Mouse (Mus musculus) ES-E14 (cell line): ENCODE measurements around the gene Eef2kmt. TPM values are rescaled to one million over a fixed set of nuclear protein-coding genes. Genes with fewer than 3 reads are reported as not detected.
A peak's percentile ranks its signal among the peaks of the same experiment; 100 is the strongest.

Source experiments
- DNase-seq: peaks from one replicate; pipeline ENCODE4 v3.0.0-alpha.2; 2013; ENCODE audit warnings: low read depth, low spot score
- H3K27ac ChIP-seq: 2 replicates; pipeline ENCODE4 v1.5.1; 2012; ENCODE audit warnings: low read depth, mild to moderate bottlenecking, low read length, moderate library complexity, mixed read lengths; ENCODE audit not compliant: poor library complexity, insufficient read depth, severe bottlenecking
- H3K36me3 ChIP-seq: 2 replicates; pipeline ENCODE4 v1.6.1; 2012; ENCODE audit warnings: mild to moderate bottlenecking, low read length, moderate library complexity, mixed read lengths; ENCODE audit not compliant: control insufficient read depth, poor library complexity, insufficient read depth, severe bottlenecking
- H3K4me1 ChIP-seq, 2 experiments: fragments of 150-350 bp in 1 of 2; sonication (generic) in 1 of 2; 2 replicates each; pipeline ENCODE4 v1.6.1; 2012; ENCODE audit warnings: low read length in 2 of 2, mild to moderate bottlenecking in 1 of 2, mixed read lengths in 1 of 2; ENCODE audit not compliant: control insufficient read depth in 2 of 2, insufficient read depth in 2 of 2, poor library complexity in 1 of 2
- H3K4me3 ChIP-seq, 2 experiments: fragments of 150-350 bp in 1 of 2; sonication (generic) in 1 of 2; 2 replicates each; pipeline ENCODE4 v1.5.1; 2012; ENCODE audit warnings: low read length in 2 of 2, low read depth in 1 of 2, mild to moderate bottlenecking in 1 of 2, mixed read lengths in 1 of 2; ENCODE audit not compliant: insufficient read depth in 1 of 2, poor library complexity in 1 of 2, severe bottlenecking in 1 of 2
- H3K9ac ChIP-seq: 2 replicates; pipeline ENCODE4 v1.6.1; 2012; ENCODE audit warnings: low read depth, mild to moderate bottlenecking, low read length, mixed read lengths; ENCODE audit not compliant: poor library complexity, insufficient read depth, severe bottlenecking
- H3K9me3 ChIP-seq: fragments of 150-350 bp; sonication (generic); 2 replicates; pipeline ENCODE4 v1.6.1; 2012; ENCODE audit warnings: low read depth, mild to moderate bottlenecking, low read length; ENCODE audit not compliant: control insufficient read depth, insufficient read depth
- CHD2 ChIP-seq: IDR thresholded peaks from 2 replicates; pipeline ENCODE4 v1.6.1; 2014; ENCODE audit warnings: mild to moderate bottlenecking, low read depth, low read length, inconsistent platforms
- HCFC1 ChIP-seq: IDR thresholded peaks from 2 replicates; pipeline ENCODE4 v1.6.1; 2012; ENCODE audit warnings: low read length, inconsistent platforms, borderline replicate concordance; ENCODE audit not compliant: insufficient read depth
- MAFK ChIP-seq: IDR thresholded peaks from 2 replicates; pipeline ENCODE4 v1.6.1; 2014; ENCODE audit warnings: mild to moderate bottlenecking, low read depth, low read length, inconsistent platforms; ENCODE audit not compliant: insufficient read depth
- ZC3H11A ChIP-seq: IDR thresholded peaks from 2 replicates; pipeline ENCODE4 v1.6.1; 2012; ENCODE audit warnings: low read depth, mild to moderate bottlenecking, inconsistent platforms, low read length, borderline replicate concordance
- ZNF384 ChIP-seq: IDR thresholded peaks from 2 replicates; pipeline ENCODE4 v1.6.1; 2012; ENCODE audit warnings: low read depth, low read length, inconsistent platforms
- in situ Hi-C, 2 experiments: fragments of 600-800 bp; cut with MboI; formaldehyde crosslinking; loops; one replicate each; pipeline ENCODE4 v1.15.1; 2025; ENCODE audit warnings: low sequenced_read_pairs in 2 of 2, inconsistent platforms in 1 of 2; ENCODE audit not compliant: unreplicated experiment in 2 of 2
- total RNA-seq: library from RNA; depleted of rRNA; stranded (reverse); fragments of 300-350 nt; gene quantifications from 2 replicates; pipeline ENCODE4 v1.2.3, GENCODE M21; 2012; rRNA removed

Gene Eef2kmt
- total RNA-seq = 23.0 and 34.5 TPM in 2 replicates

DNA sequence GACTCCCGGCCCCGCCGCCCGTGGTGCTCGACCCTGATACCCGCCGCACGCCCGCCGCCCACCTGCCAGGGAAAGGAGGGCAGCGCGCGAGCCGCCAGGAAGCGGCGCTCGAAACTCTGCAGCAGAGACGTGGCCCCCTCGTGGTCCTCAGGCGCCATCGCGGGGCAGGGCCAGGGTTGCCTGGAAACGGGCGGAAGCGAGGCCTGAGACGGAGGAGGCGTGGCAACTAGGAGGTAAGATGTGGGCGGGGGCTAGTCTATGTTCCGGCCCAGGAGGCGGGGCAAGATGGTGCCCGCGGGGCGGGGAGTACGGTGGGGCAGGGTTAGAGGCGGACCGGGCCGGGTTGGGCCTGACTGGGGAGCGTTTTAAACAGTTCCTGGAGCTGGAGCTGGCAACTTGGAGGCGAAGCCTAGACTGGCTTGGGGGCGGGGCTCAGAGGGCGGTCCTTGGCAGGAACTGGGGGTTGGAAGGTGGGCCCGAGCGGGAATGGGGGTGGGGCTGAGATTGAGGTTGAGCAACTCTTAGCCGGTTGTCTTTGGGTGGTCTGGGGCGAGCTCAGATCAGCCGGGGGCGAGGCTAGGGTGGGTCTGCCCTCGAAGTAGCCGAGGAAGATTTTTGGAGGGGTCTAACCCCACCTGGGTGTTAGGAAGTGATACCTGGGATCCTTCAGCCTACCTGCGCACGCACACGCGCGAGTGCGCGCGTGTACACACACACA is at the start of gene Eef2kmt:
TSS of gene Eef2kmt (minus strand) at position 205 of the 718 bp plus-strand sequence.
- Histone ChIP-seq H3K4me1 (peaks cover 5 to 9% of the 10 kb centered on the region in 2 experiments; a peak in 3 of 4 replicates), H3K4me3 (peak within 1 kb of the TSS; percentile 71 to 82), H3K27ac (peak within 1 kb of the TSS; percentile 51), H3K36me3 (peaks cover 10% of the 10 kb centered on the region; the same call in 1 of the 2 replicates), H3K9ac (peak within 1 kb of the TSS; percentile 92), H3K9me3 (no peaks in the 10 kb centered on the region)
- peak; percentile 98 for DNase-seq
- TF ChIP-seq CHD2 = no peak
- in situ Hi-C loops = no loop called here

- H3K9me3 ChIP-seq = no peaks in the 10 kb centered on the region
- no peaks in the 10 kb centered on the region for H3K4me1 ChIP-seq
- no peak overlapping the region for H3K4me3 ChIP-seq
- in situ Hi-C loops = no loop called here
- no peak overlapping the region for H3K27ac ChIP-seq
- H3K36me3 ChIP-seq = no peaks in the 10 kb centered on the region
- H3K9ac ChIP-seq = no peak overlapping the region
- DNase-seq = no peak
- no peak for TF ChIP-seq ZC3H11A
- no peak for TF ChIP-seq MAFK
- TF ChIP-seq CHD2 = no peak
- no peak for TF ChIP-seq HCFC1
- TF ChIP-seq ZNF384 = no peak
Observed at GRCm38 (mm10) chr16:5295238-5295637, 39.5 kb upstream of the Eef2kmt start.

- Histone ChIP-seq H3K36me3 (no peaks in the 10 kb centered on the region), H3K9me3 (no peaks in the 10 kb centered on the region), H3K9ac (no peak overlapping the region), H3K27ac (no peak overlapping the region), H3K4me3 (no peak overlapping the region), H3K4me1 (peaks cover 0 to 3% of the 10 kb centered on the region in 2 experiments; a peak in 1 of 4 replicates)
- DNase-seq = no peak
- in situ Hi-C loops = no loop called here
- TF ChIP-seq HCFC1 (no peak), ZNF384 (no peak), ZC3H11A (no peak), CHD2 (no peak), MAFK (no peak)
Observed at GRCm38 (mm10) chr16:5285376-5285775, 29.6 kb upstream of the Eef2kmt start.

DNA sequence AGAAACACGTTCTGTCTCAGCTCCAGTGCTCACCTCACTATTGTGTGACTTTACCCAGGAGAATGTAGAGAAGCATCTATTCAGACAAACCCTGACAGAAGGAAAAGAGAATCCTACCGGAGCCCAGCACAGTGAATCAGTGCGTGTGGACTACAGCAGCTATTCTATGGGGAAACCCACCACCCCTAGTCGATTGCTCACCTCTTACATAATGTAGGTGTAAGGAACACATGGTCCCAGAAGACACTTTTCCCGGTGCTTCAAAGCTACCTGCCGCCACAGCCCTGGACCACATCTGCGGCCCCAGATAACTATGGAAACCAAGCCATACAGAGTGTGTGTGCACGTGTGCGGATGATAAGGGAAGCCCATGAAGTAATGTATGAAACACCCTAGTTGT is 26.9 kb upstream of the Eef2kmt start:
- Histone ChIP-seq H3K9me3 (no peaks in the 10 kb centered on the region), H3K36me3 (no peaks in the 10 kb centered on the region), H3K27ac (no peak overlapping the region), H3K4me3 (no peak overlapping the region), H3K9ac (no peak overlapping the region), H3K4me1 (peaks cover 0 to 3% of the 10 kb centered on the region in 2 experiments; a peak in 1 of 4 replicates)
- in situ Hi-C loops = no loop called here
- TF ChIP-seq ZC3H11A (no peak), HCFC1 (no peak), MAFK (no peak), ZNF384 (no peak), CHD2 (no peak)
- no peak for DNase-seq
